Mouse (Mus musculus) small intestine, adult 2 months (tissue): ENCODE measurements at regions not wholly inside any gene's neighbourhood (a gene's known extent, or its start where the extent isn't known, plus 50 kb on each side); places are given as distances from the start of the nearest gene placed in this dataset.

ENCODE experiments used
- CTCF ChIP-seq: fragments of 200-500 bp; IDR thresholded peaks from 2 replicates; pipeline ENCODE4 v1.5.1; 2012; ENCODE audit warnings: low read depth, mild to moderate bottlenecking, control low read depth, inconsistent platforms, low read length, moderate library complexity, mixed read lengths; ENCODE audit not compliant: insufficient replicate concordance, insufficient read length; ENCODE audit errors: extremely low read depth
- POLR2A ChIP-seq: fragments of 200-500 bp; IDR thresholded peaks from 2 replicates; pipeline ENCODE4 v1.6.1; 2012; ENCODE audit warnings: low read depth, mild to moderate bottlenecking, control low read depth, inconsistent platforms, low read length, moderate library complexity

DNA sequence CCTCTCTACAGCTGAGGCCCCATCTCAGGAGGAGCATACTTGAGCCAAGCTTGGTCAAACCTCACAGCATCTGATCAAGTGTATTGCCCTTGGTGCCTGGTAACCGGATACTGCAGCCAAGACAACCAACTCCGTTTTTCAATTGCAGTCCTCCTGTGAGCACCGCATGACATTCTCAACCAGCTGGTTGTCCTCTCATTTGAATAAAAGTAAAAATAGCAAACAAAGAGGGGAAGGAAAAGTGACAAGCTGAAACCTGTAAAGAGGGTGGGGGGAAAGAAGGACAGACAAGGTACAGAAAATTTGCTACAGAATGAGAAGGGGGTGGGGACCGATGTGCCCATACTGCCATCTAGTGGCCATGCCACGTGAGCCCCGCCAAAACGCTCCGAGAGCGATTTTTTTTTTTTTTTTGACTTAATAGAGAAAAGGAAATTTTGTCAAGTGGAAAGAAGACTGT is 314.0 kb downstream of the Zpld1 start:
- TF ChIP-seq CTCF = peak; percentile 69; the same call in 1 of the 2 replicates
- TF ChIP-seq POLR2A = no peak
